Mouse (Mus musculus) A20 (cell line): ENCODE measurements around the gene Nt5c3b.

Experiments
- DNase-seq: peaks from one replicate; pipeline ENCODE4 v3.0.0-alpha.2; 2011; ENCODE audit warnings: low read depth, low spot score

Gene Nt5c3b

GRCm38 (mm10) chr11:100379311-100379710 lies 62.3 kb downstream of the Nt5c3b start:
- DNase-seq = no peak

- DNase-seq = no peak
Measured at GRCm38 (mm10) chr11:100378446-100378845, 63.2 kb downstream of the Nt5c3b start.

GRCm38 (mm10) chr11:100377989-100378388 lies 63.6 kb downstream of the Nt5c3b start:
- DNase-seq = no peak

GRCm38 (mm10) chr11:100376746-100377389 lies 64.7 kb downstream of the Nt5c3b start:
- DNase-seq = no peak

GRCm38 (mm10) chr11:100376005-100376404 lies 65.6 kb downstream of the Nt5c3b start:
- DNase-seq = no peak

- no peak for DNase-seq
Measured at GRCm38 (mm10) chr11:100375127-100375526, 66.5 kb downstream of the Nt5c3b start.
